Mouse (Mus musculus): ENCODE data around the gene Fam229a. TPM values are rescaled to one million over a fixed set of nuclear protein-coding genes. Genes with fewer than 3 reads are reported as not detected.
A peak's percentile ranks its signal among the peaks of the same experiment; 100 is the strongest.

Fam229a gene
- polyA plus RNA-seq, 1 experiment from 2014 or later = 0.62 TPM

- no peak for DNase-seq (ENCODE audit: low spot score)
These were observed 4.9 kb downstream of the Fam229a start for GRCm38 (mm10) chr4:129495672-129496562.

GRCm38 (mm10) chr4:129496631-129497030 lies 5.6 kb downstream of the Fam229a start:
- DNase-seq (ENCODE audit: low spot score) = peak; percentile 28

GRCm38 (mm10) chr4:129498941-129499340 lies 8.0 kb downstream of the Fam229a start:
- DNase-seq (ENCODE audit: low spot score) = no peak

- DNase-seq (ENCODE audit: low spot score) = no peak
These were observed 9.0 kb downstream of the Fam229a start for GRCm38 (mm10) chr4:129500017-129500416.

GRCm38 (mm10) chr4:129500607-129501566 lies 9.9 kb downstream of the Fam229a start:
- peak; percentile 59 for DNase-seq (ENCODE audit: low spot score)

GRCm38 (mm10) chr4:129502327-129502888 lies 11.4 kb downstream of the Fam229a start:
- no peak for DNase-seq (ENCODE audit: low spot score)

GRCm38 (mm10) chr4:129502901-129503444 lies 12.0 kb downstream of the Fam229a start:
- no peak for DNase-seq (ENCODE audit: low spot score)

- DNase-seq (ENCODE audit: low spot score) = no peak
These were observed 14.5 kb downstream of the Fam229a start for GRCm38 (mm10) chr4:129505511-129505910.

GRCm38 (mm10) chr4:129507434-129508236 lies 16.6 kb downstream of the Fam229a start:
- DNase-seq (ENCODE audit: low spot score) = no peak

- DNase-seq (ENCODE audit: low spot score) = no peak
These were observed 17.2 kb downstream of the Fam229a start for GRCm38 (mm10) chr4:129508237-129508515.

- DNase-seq (ENCODE audit: low spot score) = no peak
These were observed 18.0 kb downstream of the Fam229a start for GRCm38 (mm10) chr4:129508834-129509600.

GRCm38 (mm10) chr4:129509650-129510049 lies 18.7 kb downstream of the Fam229a start:
- no peak for DNase-seq (ENCODE audit: low spot score)

- DNase-seq (ENCODE audit: low spot score) = no peak
These were observed 19.9 kb downstream of the Fam229a start for GRCm38 (mm10) chr4:129510723-129511412.

- DNase-seq (ENCODE audit: low spot score) = no peak
These were observed 20.6 kb downstream of the Fam229a start for GRCm38 (mm10) chr4:129511413-129512096.

- peak; percentile 91 for DNase-seq (ENCODE audit: low spot score)
These were observed 22.2 kb downstream of the Fam229a start, which contains the start of gene Marcksl1 for GRCm38 (mm10) chr4:129513086-129513767. TSS of gene Marcksl1 (plus strand) at chr4:129513581.

- DNase-seq (ENCODE audit: low spot score) = no peak
These were observed 22.9 kb downstream of the Fam229a start for GRCm38 (mm10) chr4:129513891-129514290.

- peak; percentile 78 for DNase-seq (ENCODE audit: low spot score)
These were observed 23.4 kb downstream of the Fam229a start for GRCm38 (mm10) chr4:129514300-129514898.
